Mouse (Mus musculus): Measurements from ENCODE around the gene Coro2a. TPM values are rescaled to one million over a fixed set of nuclear protein-coding genes. Genes with fewer than 3 reads are reported as not detected.

Coro2a gene
- polyA plus RNA-seq, 1 experiment = 9.1 TPM

DNA sequence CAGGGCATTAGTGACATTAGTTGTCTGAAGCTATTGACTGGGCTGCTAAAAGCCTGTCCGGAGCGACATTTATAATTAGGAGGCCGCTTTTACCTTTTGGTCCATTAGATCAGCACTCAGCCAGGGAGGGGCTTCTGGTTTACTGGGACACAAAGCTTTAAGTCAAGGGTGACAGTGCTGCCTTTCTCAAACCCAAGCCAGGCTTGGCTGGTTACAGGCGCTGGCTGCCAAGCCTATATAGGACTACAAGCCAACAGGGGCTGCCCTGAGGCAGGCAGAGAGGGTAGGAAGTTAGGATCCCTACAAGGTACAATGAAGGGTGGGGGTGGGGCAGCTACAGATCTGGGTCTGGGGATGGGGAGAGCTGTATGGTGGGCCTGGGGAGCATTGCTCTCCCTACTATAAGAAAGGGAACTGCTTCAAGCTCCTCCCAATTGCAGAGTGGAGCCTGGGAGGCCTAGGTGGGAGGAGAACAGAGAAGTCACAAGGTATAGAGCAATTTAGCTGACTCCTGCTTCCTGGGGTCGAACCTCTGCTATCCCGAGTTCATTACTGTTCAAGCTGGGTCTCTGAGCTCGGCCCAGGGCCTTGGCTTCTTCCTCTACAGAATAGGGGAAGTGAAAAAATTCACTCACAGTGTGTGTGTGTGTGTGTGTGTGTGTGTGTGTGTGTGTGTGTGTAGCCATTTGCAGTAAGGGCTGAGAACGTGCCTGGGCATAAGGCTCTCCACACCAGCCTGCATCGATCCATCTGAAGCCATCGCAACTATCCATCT lies 47.5 kb downstream of the Coro2a start:
- DNase-seq = no peak
- TF ChIP-seq CTCF (IDR thresholded peaks at IDR 0.05; ENCODE audit: insufficient read depth, low read length) = no peak
- TF ChIP-seq POLR2A (IDR thresholded peaks at IDR 0.05; ENCODE audit: borderline replicate concordance, extremely low read depth, low read depth, low read length) = no peak
- WGBS = 58% methylated on average over 10 of the region's 10 CpGs
- Histone ChIP-seq H3K4me1 (ENCODE audit: control insufficient read depth, insufficient read depth, low read length) (peaks cover 5% of the 10 kb centered on the region), H3K4me3 (replicated peaks; ENCODE audit: extremely low read depth, low read depth, low read length) (no peak overlapping the region)

GRCm38 (mm10) chr4:46553864-46554263 lies 48.1 kb downstream of the Coro2a start:
- H3K4me1 ChIP-seq (ENCODE audit: control insufficient read depth, insufficient read depth, low read length) = peaks cover 5% of the 10 kb centered on the region
- no peak overlapping the region for H3K4me3 ChIP-seq (replicated peaks; ENCODE audit: extremely low read depth, low read depth, low read length)
- no peak for TF ChIP-seq CTCF (IDR thresholded peaks at IDR 0.05; ENCODE audit: insufficient read depth, low read length)
- TF ChIP-seq POLR2A (IDR thresholded peaks at IDR 0.05; ENCODE audit: borderline replicate concordance, extremely low read depth, low read depth, low read length) = no peak
- peak; percentile 71 for DNase-seq
- 21% methylated on average over 1 of the region's 1 CpGs for WGBS

DNA sequence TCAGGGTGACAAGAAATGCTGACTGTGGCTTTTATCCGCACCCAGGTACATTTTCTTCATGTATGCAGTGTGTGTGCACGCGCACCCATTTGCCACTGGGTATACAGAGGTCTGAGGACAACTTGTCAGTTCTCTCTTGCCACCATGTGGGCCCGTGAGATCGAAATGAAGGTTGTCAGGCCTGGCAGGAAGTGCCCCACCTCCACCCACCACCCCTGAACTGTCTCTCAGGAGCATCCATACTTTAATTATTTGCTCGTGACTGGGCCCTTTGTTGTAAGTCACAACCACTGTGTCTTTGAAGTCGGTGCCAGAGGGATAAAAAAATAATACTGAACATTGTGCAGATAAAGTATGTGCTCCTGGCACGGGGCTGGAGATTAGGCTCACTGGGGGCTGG lies 51.6 kb downstream of the Coro2a start:
- Histone ChIP-seq H3K4me1 (ENCODE audit: control insufficient read depth, insufficient read depth, low read length) (peaks cover 5% of the 10 kb centered on the region), H3K4me3 (replicated peaks; ENCODE audit: extremely low read depth, low read depth, low read length) (no peak overlapping the region)
- WGBS = 60% methylated on average over 8 of the region's 8 CpGs

DNA sequence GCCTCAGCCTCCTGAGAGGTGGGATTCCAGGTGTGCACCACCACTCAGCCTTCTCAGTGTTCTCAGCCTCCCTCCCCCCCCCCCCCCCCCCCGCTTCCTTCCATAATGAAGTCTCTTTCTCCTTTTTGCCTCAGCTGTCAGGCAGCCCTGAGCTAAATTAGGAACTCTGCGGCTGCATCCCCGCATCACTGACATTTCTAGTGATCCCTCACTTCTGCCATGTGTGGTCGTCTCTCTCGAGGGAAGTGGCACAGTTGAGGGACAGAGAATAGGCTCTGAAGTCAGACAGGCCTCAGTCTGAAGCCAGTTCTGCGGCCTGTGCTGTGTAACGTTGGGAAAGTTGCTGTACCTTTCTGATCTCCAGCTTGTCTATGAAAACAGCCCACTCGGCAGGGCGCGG lies 52.0 kb downstream of the Coro2a start:
- TF ChIP-seq CTCF (IDR thresholded peaks at IDR 0.05; ENCODE audit: insufficient read depth, low read length) (no peak), POLR2A (IDR thresholded peaks at IDR 0.05; ENCODE audit: borderline replicate concordance, extremely low read depth, low read depth, low read length) (no peak)
- DNase-seq = no peak
- no peak overlapping the region for H3K4me3 ChIP-seq (replicated peaks; ENCODE audit: extremely low read depth, low read depth, low read length)
- WGBS = 77% methylated on average over 10 of the region's 10 CpGs
- H3K4me1 ChIP-seq (ENCODE audit: control insufficient read depth, insufficient read depth, low read length) = peaks cover 5% of the 10 kb centered on the region

More for the DNA sequence above, 51.6 kb downstream of the Coro2a start:
- TF ChIP-seq POLR2A (IDR thresholded peaks at IDR 0.05; ENCODE audit: borderline replicate concordance, extremely low read depth, low read depth, low read length) (no peak), CTCF (IDR thresholded peaks at IDR 0.05; ENCODE audit: insufficient read depth, low read length) (no peak)
- no peak for DNase-seq

DNA sequence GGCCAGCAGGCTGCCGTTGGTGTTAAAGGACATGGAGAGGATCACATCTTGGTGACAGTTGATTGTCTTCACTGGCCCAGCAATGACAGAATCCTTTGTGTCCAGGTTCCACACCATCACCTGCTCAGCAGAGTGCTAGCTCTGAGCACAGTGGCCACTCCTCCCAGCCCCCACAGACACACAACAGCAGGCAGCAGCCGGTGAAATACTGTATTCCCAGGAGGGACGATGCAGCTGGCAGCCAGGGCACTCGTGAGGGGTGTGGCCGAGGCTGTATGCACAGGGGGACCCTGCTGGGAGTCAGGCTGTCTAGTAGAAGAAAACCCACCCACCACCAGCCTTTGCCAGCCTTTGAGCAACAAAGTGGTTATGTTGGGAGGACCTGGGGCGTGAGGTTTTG lies 55.3 kb downstream of the Coro2a start:
- no peak overlapping the region for H3K4me3 ChIP-seq (replicated peaks; ENCODE audit: extremely low read depth, low read depth, low read length)
- DNase-seq = no peak
- no peaks in the 10 kb centered on the region for H3K4me1 ChIP-seq (ENCODE audit: control insufficient read depth, insufficient read depth, low read length)
- WGBS = 42% methylated on average over 6 of the region's 6 CpGs
- TF ChIP-seq CTCF (IDR thresholded peaks at IDR 0.05; ENCODE audit: insufficient read depth, low read length) = no peak
- no peak for TF ChIP-seq POLR2A (IDR thresholded peaks at IDR 0.05; ENCODE audit: borderline replicate concordance, extremely low read depth, low read depth, low read length)

DNA sequence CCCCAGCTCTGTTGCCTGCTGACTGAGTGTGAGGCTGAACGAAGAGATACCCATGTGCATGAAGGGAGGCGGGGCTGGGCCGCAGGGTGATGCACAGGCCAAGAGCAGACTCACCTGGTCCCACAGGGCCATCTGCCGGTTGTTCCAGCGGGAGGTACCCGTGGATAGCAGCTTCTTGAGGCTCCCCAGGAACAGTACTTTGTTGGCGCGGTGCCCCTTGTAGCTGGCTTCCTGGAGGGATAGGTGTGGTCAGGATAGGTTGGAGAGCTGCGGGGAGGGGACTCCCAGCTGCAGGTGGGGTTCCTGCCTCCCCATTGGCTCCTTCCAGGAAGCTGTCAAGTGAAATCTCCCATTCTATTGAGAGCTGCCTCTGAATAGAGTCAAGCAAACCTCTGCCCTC lies 56.5 kb downstream of the Coro2a start:
- TF ChIP-seq POLR2A (IDR thresholded peaks at IDR 0.05; ENCODE audit: borderline replicate concordance, extremely low read depth, low read depth, low read length) (no peak), CTCF (IDR thresholded peaks at IDR 0.05; ENCODE audit: insufficient read depth, low read length) (peak; percentile 8; the same call in 1 of the 2 replicates)
- H3K4me1 ChIP-seq (ENCODE audit: control insufficient read depth, insufficient read depth, low read length) = no peaks in the 10 kb centered on the region
- WGBS = 27% methylated on average over 9 of the region's 9 CpGs
- H3K4me3 ChIP-seq (replicated peaks; ENCODE audit: extremely low read depth, low read depth, low read length) = no peak overlapping the region
- peak; percentile 40 for DNase-seq

DNA sequence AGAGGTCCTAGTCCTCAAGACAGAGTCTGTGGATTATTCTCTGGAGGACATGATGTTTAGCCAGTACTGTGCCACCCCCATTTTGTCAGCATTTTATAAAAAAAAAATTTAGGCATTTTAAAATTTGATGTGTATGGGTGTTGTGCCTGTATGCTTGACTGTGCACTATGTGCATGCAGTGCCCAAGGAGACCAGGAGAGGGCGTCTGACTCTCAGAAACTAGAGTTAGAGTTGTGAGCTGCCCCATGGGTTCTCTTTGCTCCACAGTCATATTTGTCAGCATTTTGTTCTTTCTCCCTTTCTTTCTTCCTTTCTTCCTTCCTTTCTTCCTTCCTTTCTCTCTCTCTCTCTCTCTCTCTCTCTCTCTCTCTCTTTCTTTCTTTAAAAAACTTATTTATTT lies 57.7 kb downstream of the Coro2a start:
- Histone ChIP-seq H3K4me1 (ENCODE audit: control insufficient read depth, insufficient read depth, low read length) (no peaks in the 10 kb centered on the region), H3K4me3 (replicated peaks; ENCODE audit: extremely low read depth, low read depth, low read length) (no peak overlapping the region)
- TF ChIP-seq POLR2A (IDR thresholded peaks at IDR 0.05; ENCODE audit: borderline replicate concordance, extremely low read depth, low read depth, low read length) (no peak), CTCF (IDR thresholded peaks at IDR 0.05; ENCODE audit: insufficient read depth, low read length) (peak; percentile 51)
- WGBS = 21% methylated on average over 1 of the region's 1 CpGs
- DNase-seq = no peak

DNA sequence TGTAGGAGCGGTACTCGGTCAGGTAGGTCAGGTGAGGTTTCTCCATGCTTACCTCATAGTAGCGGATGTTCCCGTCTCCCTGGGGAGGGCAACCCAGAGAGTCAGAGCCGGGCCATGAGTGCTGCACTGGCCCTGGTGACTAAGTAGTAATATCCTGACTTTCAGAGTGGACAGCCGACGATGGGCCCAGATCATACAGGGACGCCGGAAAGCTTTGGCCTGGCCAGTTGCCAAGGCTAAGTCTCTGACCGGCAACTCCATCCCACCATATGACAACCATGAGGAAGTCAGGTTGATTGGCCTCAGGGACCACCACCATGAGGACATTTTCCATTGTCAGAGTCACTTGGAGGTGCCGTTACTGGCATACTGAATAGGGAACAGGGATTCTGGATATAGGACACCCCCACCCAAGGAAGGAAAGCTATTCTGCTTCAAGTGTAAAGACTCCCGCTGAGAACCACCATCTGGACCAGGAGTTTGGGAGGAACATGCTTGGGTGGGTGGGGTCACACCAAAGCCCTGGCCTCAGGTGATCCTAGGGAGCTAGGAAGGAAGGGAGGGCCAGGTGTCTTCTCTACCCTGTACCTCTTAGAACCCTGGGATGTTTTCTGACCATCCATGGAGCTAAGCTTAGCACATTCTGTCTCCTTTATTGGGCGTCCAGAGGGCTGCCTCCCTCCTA lies 58.5 kb downstream of the Coro2a start:
- TF ChIP-seq POLR2A (IDR thresholded peaks at IDR 0.05; ENCODE audit: borderline replicate concordance, extremely low read depth, low read depth, low read length) = no peak
- no peak for TF ChIP-seq CTCF (IDR thresholded peaks at IDR 0.05; ENCODE audit: insufficient read depth, low read length)
- 88% methylated on average over 13 of the region's 13 CpGs for WGBS

GRCm38 (mm10) chr4:46541707-46542106 lies 60.3 kb downstream of the Coro2a start:
- no peak for DNase-seq
- Histone ChIP-seq H3K4me3 (replicated peaks; ENCODE audit: extremely low read depth, low read depth, low read length) (no peak overlapping the region), H3K4me1 (ENCODE audit: control insufficient read depth, insufficient read depth, low read length) (no peaks in the 10 kb centered on the region)
- TF ChIP-seq POLR2A (IDR thresholded peaks at IDR 0.05; ENCODE audit: borderline replicate concordance, extremely low read depth, low read depth, low read length) (no peak), CTCF (IDR thresholded peaks at IDR 0.05; ENCODE audit: insufficient read depth, low read length) (no peak)
- WGBS = 59% methylated on average over 9 of the region's 9 CpGs

More for the DNA sequence above, 58.5 kb downstream of the Coro2a start:
- DNase-seq = no peak
- H3K4me1 ChIP-seq (ENCODE audit: control insufficient read depth, insufficient read depth, low read length) = no peaks in the 10 kb centered on the region
- H3K4me3 ChIP-seq (replicated peaks; ENCODE audit: extremely low read depth, low read depth, low read length) = no peak overlapping the region

DNA sequence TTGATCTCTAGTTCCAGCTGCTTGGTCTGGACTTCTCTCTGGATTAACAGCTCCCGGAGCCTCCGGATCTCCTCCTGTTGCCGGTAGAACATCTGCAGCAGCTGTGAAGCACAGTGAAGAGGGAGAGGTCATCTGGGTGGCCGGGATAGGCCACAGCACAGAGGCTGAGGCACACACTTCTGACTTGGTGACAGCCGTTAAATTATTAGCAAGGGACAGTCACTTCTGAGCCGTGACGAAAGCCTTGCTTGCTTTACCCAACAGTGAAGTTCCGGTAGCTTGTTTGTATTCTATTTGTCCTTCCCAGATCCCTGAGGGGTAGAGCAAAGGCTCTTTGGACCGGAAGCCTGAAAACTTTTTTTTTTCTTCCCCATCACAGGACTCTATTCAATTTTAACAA lies 62.8 kb downstream of the Coro2a start:
- WGBS = 58% methylated on average over 9 of the region's 9 CpGs

More for the DNA sequence above, 62.8 kb downstream of the Coro2a start:
- no peak for DNase-seq
- TF ChIP-seq POLR2A (IDR thresholded peaks at IDR 0.05; ENCODE audit: borderline replicate concordance, extremely low read depth, low read depth, low read length) (no peak), CTCF (IDR thresholded peaks at IDR 0.05; ENCODE audit: insufficient read depth, low read length) (no peak)
- Histone ChIP-seq H3K4me3 (replicated peaks; ENCODE audit: extremely low read depth, low read depth, low read length) (no peak overlapping the region), H3K4me1 (ENCODE audit: control insufficient read depth, insufficient read depth, low read length) (no peaks in the 10 kb centered on the region)

Measured in lung, adult 2 months (tissue).